Mouse (Mus musculus): ENCODE measurements around the gene Dhx58. TPM values are rescaled to one million over a fixed set of nuclear protein-coding genes. Genes with fewer than 3 reads are reported as not detected.

Dhx58 gene
- polyA plus RNA-seq, 1 experiment from 2014 or later: 3.3 TPM

DNA sequence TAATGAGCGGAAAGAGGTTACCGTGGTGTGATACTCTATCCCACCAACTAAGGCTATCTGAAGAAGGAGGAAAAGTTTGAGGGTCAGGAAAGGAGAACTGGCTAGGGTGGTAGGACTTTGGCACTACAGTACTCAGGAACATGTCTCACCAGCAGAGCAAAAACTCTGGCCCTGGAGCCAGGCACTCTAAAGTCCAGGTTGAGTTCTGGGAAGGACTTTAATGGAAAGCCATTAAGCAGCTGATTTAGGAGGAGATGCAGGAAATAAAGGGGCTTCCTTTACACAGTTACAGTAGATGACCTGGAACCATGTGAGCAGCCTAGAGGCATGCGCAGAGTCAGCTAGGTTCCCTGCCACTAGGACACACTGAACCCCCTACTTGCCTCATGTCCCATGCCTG is 23.1 kb upstream of the Dhx58 start:
- H3K9me3 ChIP-seq (ENCODE audit: low read length): no peaks in the 10 kb centered on the region
- DNase-seq (ENCODE audit: low spot score) (no peak), ATAC-seq (no peak)
- no peak overlapping the region for H3K4me2 ChIP-seq (replicated peaks; ENCODE audit: low read depth, low read length)
- TF ChIP-seq CTCF (IDR thresholded peaks at IDR 0.05) (no peak), EP300 (IDR thresholded peaks at IDR 0.05) (no peak)
- no peak overlapping the region for H3K27ac ChIP-seq (ENCODE audit: low read length)
- 91% methylated on average over 3 of the region's 3 CpGs for WGBS
- H3K27me3 ChIP-seq (replicated peaks; ENCODE audit: insufficient read depth, low read length): no peaks in the 10 kb centered on the region
- H3K9ac ChIP-seq (replicated peaks; ENCODE audit: low read depth): no peak overlapping the region
- no peak overlapping the region for H3K4me3 ChIP-seq (ENCODE audit: low read depth, low read length)
- no peaks in the 10 kb centered on the region for H3K36me3 ChIP-seq (ENCODE audit: insufficient read depth, low read length)
- H3K4me1 ChIP-seq (ENCODE audit: insufficient read depth, low read depth, low read length): peaks cover 17% of the 10 kb centered on the region

DNA sequence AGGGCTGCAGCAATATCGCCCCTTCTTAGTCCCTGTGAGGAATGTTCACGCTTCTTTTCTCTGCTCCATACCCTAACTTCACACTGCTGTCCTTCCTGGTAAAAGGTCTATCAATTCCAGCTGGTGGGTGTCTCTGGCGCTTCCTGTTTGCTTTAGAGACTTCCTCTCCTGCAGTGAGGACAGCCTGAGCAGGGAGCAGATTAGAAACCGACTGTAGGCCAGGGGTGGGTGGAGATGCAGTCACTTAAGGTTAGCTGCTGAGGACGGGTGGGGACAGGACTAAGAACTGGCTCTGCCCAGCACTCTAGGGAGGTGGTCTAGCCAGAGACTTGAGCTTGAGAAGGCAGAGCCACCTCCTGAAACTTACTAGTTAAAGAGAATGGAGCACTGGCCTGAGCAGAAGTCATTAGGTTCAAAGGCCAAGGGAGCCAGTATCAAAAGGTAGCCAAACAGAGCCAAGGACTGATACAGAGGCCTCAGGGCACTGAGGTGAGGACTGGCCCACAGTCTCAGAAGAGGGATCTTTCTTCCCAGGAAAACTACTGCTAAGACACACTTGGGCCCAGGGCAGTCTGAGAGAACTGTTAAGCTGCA is 20.9 kb upstream of the Dhx58 start:
- Histone ChIP-seq H3K27me3 (replicated peaks; ENCODE audit: insufficient read depth, low read length) (no peaks in the 10 kb centered on the region), H3K4me2 (replicated peaks; ENCODE audit: low read depth, low read length) (no peak overlapping the region), H3K9me3 (ENCODE audit: low read length) (no peaks in the 10 kb centered on the region), H3K4me1 (ENCODE audit: insufficient read depth, low read depth, low read length) (peaks cover 29% of the 10 kb centered on the region), H3K9ac (replicated peaks; ENCODE audit: low read depth) (0 out of 2 replicates have a peak overlapping the region, but pooled peaks have one; percentile 8), H3K4me3 (ENCODE audit: low read depth, low read length) (no peak overlapping the region), H3K27ac (ENCODE audit: low read length) (peak overlapping the region; percentile 72), H3K36me3 (ENCODE audit: insufficient read depth, low read length) (no peaks in the 10 kb centered on the region)
- 16% methylated on average over 5 of the region's 5 CpGs for WGBS
- DNase-seq (ENCODE audit: low spot score): peak; percentile 76
- no peak for TF ChIP-seq CTCF (IDR thresholded peaks at IDR 0.05)
- TF ChIP-seq EP300 (IDR thresholded peaks at IDR 0.05): peak; percentile 73
- peak; percentile 87 for ATAC-seq

GRCm38 (mm10) chr11:100722493-100723028 is 18.5 kb upstream of the Dhx58 start:
- no peak for ATAC-seq
- H3K36me3 ChIP-seq (ENCODE audit: insufficient read depth, low read length): peaks cover 13% of the 10 kb centered on the region
- H3K27me3 ChIP-seq (replicated peaks; ENCODE audit: insufficient read depth, low read length): no peaks in the 10 kb centered on the region

DNA sequence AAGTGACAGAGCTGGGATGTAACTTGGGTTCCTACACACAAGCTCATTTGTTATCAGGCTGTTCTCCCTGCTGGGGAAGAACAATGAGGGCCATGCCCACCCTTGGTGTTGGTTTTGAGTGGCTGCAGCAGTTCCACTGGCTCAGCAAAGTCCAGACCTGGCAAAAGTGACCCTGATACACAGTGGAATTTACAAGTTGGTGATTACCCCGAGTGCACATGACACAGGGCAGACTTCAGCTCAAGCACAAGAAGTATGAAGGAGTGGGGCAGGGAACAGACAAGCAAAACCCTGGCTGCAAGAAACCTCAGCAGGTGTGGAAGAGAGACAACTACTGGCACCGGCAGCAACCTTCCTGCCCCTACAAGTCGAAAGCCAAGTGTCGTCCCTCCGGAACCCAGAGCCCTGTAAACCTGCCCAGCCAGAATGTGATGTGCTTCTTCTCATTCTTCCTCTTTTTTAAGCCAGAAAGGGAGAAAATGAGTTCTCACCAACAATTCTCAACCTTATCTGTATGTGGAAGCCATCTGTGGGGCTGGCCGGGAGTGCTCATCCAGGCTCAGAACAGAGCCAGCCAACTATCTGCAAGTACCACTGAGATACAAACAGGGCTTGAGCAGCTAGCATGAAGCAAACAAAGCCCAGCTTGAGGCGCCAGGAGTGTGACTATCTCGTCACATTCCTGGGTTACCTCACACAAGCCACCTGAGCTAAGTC is 17.9 kb upstream of the Dhx58 start:
- Histone ChIP-seq H3K27me3 (replicated peaks; ENCODE audit: insufficient read depth, low read length) (no peaks in the 10 kb centered on the region), H3K4me3 (ENCODE audit: low read depth, low read length) (no peak overlapping the region), H3K4me1 (ENCODE audit: insufficient read depth, low read depth, low read length) (peaks cover 36% of the 10 kb centered on the region), H3K4me2 (replicated peaks; ENCODE audit: low read depth, low read length) (no peak overlapping the region), H3K9ac (replicated peaks; ENCODE audit: low read depth) (no peak overlapping the region), H3K36me3 (ENCODE audit: insufficient read depth, low read length) (peaks cover 19% of the 10 kb centered on the region), H3K9me3 (ENCODE audit: low read length) (no peaks in the 10 kb centered on the region), H3K27ac (ENCODE audit: low read length) (peak overlapping the region; percentile 71)
- DNase-seq (ENCODE audit: low spot score) (no peak), ATAC-seq (no peak)
- WGBS: 54% methylated on average over 8 of the region's 8 CpGs
- TF ChIP-seq CTCF (IDR thresholded peaks at IDR 0.05) (no peak), EP300 (IDR thresholded peaks at IDR 0.05) (no peak)

More at GRCm38 (mm10) chr11:100722493-100723028, 18.5 kb upstream of the Dhx58 start:
- Histone ChIP-seq H3K4me3 (ENCODE audit: low read depth, low read length) (no peak overlapping the region), H3K27ac (ENCODE audit: low read length) (peak overlapping the region; percentile 71; the same call in 1 of the 2 replicates), H3K4me2 (replicated peaks; ENCODE audit: low read depth, low read length) (no peak overlapping the region), H3K9me3 (ENCODE audit: low read length) (no peaks in the 10 kb centered on the region), H3K9ac (replicated peaks; ENCODE audit: low read depth) (no peak overlapping the region), H3K4me1 (ENCODE audit: insufficient read depth, low read depth, low read length) (peaks cover 36% of the 10 kb centered on the region)
- 34% methylated on average over 2 of the region's 2 CpGs for WGBS
- no peak for TF ChIP-seq CTCF (IDR thresholded peaks at IDR 0.05)
- no peak for TF ChIP-seq EP300 (IDR thresholded peaks at IDR 0.05)
- DNase-seq (ENCODE audit: low spot score): no peak

DNA sequence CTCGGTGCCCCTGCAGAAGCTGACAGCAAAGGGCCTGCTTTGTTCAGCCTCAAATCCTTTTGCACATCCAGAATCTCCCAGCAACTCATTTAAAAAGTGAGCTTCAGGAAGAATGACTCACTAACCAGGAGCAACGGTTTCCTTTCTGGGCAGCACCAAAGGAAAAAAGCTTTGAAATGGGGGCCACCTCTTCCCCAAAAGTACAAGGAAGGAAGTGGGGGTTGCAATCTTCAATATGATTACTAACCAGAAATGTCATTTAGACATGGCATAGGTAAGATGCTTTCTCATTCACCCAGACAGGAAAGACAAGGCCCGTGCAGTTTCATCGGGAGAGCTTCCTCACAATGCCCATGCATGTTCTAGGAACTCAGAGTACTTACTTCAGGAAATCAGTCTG is 17.2 kb upstream of the Dhx58 start:
- no peaks in the 10 kb centered on the region for H3K9me3 ChIP-seq (ENCODE audit: low read length)
- 43% methylated on average over 4 of the region's 4 CpGs for WGBS
- H3K4me2 ChIP-seq (replicated peaks; ENCODE audit: low read depth, low read length): 0 out of 2 replicates have a peak overlapping the region, but pooled peaks have one; percentile 14
- ATAC-seq (peak; percentile 23; the same call in 1 of the 2 replicates), DNase-seq (ENCODE audit: low spot score) (peak; percentile 53)
- H3K4me3 ChIP-seq (ENCODE audit: low read depth, low read length): no peak overlapping the region
- peaks cover 36% of the 10 kb centered on the region for H3K4me1 ChIP-seq (ENCODE audit: insufficient read depth, low read depth, low read length)
- no peaks in the 10 kb centered on the region for H3K27me3 ChIP-seq (replicated peaks; ENCODE audit: insufficient read depth, low read length)
- TF ChIP-seq EP300 (IDR thresholded peaks at IDR 0.05) (peak; percentile 73), CTCF (IDR thresholded peaks at IDR 0.05) (no peak)
- peak overlapping the region; percentile 71 for H3K27ac ChIP-seq (ENCODE audit: low read length)
- H3K9ac ChIP-seq (replicated peaks; ENCODE audit: low read depth): no peak overlapping the region
- H3K36me3 ChIP-seq (ENCODE audit: insufficient read depth, low read length): peaks cover 25% of the 10 kb centered on the region

- TF ChIP-seq CTCF (IDR thresholded peaks at IDR 0.05) (no peak), EP300 (IDR thresholded peaks at IDR 0.05) (no peak)
- Histone ChIP-seq H3K27me3 (replicated peaks; ENCODE audit: insufficient read depth, low read length) (no peaks in the 10 kb centered on the region), H3K4me2 (replicated peaks; ENCODE audit: low read depth, low read length) (no peak overlapping the region), H3K27ac (ENCODE audit: low read length) (peak overlapping the region; percentile 71; the same call in 1 of the 2 replicates), H3K9ac (replicated peaks; ENCODE audit: low read depth) (no peak overlapping the region), H3K4me1 (ENCODE audit: insufficient read depth, low read depth, low read length) (peaks cover 35% of the 10 kb centered on the region), H3K36me3 (ENCODE audit: insufficient read depth, low read length) (peaks cover 34% of the 10 kb centered on the region), H3K9me3 (ENCODE audit: low read length) (no peaks in the 10 kb centered on the region), H3K4me3 (ENCODE audit: low read depth, low read length) (no peak overlapping the region)
- no peak for DNase-seq (ENCODE audit: low spot score)
- ATAC-seq: no peak
- 45% methylated on average over 5 of the region's 5 CpGs for WGBS
Observed at GRCm38 (mm10) chr11:100720345-100720744, 16.3 kb upstream of the Dhx58 start.
